Comparison of ENCODE assay signal across 8 mouse cellular contexts in the genomic region with DNA sequence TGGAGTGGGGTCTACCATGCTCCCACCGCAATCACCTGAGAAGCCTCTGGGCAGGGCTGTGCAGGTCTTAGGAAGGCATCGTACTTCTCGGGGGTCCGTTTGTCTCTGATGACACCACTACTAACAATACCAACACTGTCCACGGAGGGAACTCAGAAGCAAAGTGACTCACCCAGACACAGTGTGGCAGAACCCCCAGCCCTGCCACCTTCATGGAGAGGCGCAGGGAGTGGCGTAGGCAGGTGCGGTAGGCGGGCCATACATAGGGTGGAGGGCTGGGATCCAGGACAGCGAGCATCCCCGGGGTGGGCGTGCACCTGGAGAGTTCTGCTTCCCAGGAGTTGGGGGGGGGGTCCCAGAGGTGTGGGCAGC. TPM values are rescaled to one million over a fixed set of nuclear protein-coding genes. Genes with fewer than 3 reads are reported as not detected.
DNase-seq lines count a peak whose midpoint lies in the region; ATAC-seq and TF ChIP-seq lines count a peak whose summit lies in the region.

No protein-coding gene starts in this region.

- H3K36me3 ChIP-seq in kidney, postnatal 0 days (ENCODE audit: insufficient read depth, low read length), result no peaks in the 10 kb centered on the region
- H3K36me3 ChIP-seq in embryonic facial prominence, embryonic 15.5 days, result no peaks in the 10 kb centered on the region
- H3K36me3 ChIP-seq in liver, embryonic 11.5 days (ENCODE audit: control insufficient read depth, insufficient read depth, low read length), result no peaks in the 10 kb centered on the region

- H3K9ac ChIP-seq in kidney, postnatal 0 days (ENCODE audit: low read depth, low read length), result peak overlapping the region; percentile 86
- peak overlapping the region; percentile 69; the same call in 1 of the 2 replicates for H3K9ac ChIP-seq in embryonic facial prominence, embryonic 15.5 days
- peak overlapping the region; percentile 77; the same call in 1 of the 2 replicates for H3K9ac ChIP-seq in liver, embryonic 11.5 days (ENCODE audit: low read depth, low read length)

- peak overlapping the region; percentile 88 for H3K4me2 ChIP-seq in kidney, postnatal 0 days (ENCODE audit: low read length)
- H3K4me2 ChIP-seq in embryonic facial prominence, embryonic 15.5 days (replicated peaks), result peak overlapping the region; percentile 96
- H3K4me2 ChIP-seq in liver, embryonic 11.5 days, result peak overlapping the region; percentile 96

- 0 out of 2 replicates have a peak, but pooled peaks cover 3% of the 10 kb centered on the region for H3K4me1 ChIP-seq in kidney, postnatal 0 days (replicated peaks; ENCODE audit: insufficient read depth, low read length)
- peaks cover 49% of the 10 kb centered on the region for H3K4me1 ChIP-seq in embryonic facial prominence, embryonic 15.5 days
- peaks cover 35% of the 10 kb centered on the region for H3K4me1 ChIP-seq in liver, embryonic 11.5 days (replicated peaks; ENCODE audit: control insufficient read depth, insufficient read depth, low read length)

- no peaks in the 10 kb centered on the region for H3K27me3 ChIP-seq in kidney, postnatal 0 days (ENCODE audit: insufficient read depth, low read length)
- H3K27me3 ChIP-seq in embryonic facial prominence, embryonic 15.5 days, result peaks cover 8% of the 10 kb centered on the region; the same call in 1 of the 2 replicates
- peaks cover 6% of the 10 kb centered on the region for H3K27me3 ChIP-seq in liver, embryonic 11.5 days (replicated peaks; ENCODE audit: control insufficient read depth, insufficient read depth, low read length)

- 28% methylated on average over 12 of the region's 12 CpGs for WGBS in kidney, postnatal 0 days
- 21% methylated on average over 12 of the region's 12 CpGs for WGBS in embryonic facial prominence, embryonic 15.5 days
- 22% methylated on average over 12 of the region's 12 CpGs for WGBS in liver, embryonic 11.5 days

- H3K27ac ChIP-seq in kidney, postnatal 0 days, result no peak overlapping the region
- peak overlapping the region; percentile 84; the same call in 1 of the 2 replicates for H3K27ac ChIP-seq in embryonic facial prominence, embryonic 15.5 days (replicated peaks)
- peak overlapping the region; percentile 65 for H3K27ac ChIP-seq in liver, embryonic 11.5 days (ENCODE audit: low read depth, low read length)

- H3K9me3 ChIP-seq in kidney, postnatal 0 days (replicated peaks; ENCODE audit: low read length), result no peaks in the 10 kb centered on the region
- no peaks in the 10 kb centered on the region for H3K9me3 ChIP-seq in embryonic facial prominence, embryonic 15.5 days (replicated peaks)
- no peaks in the 10 kb centered on the region for H3K9me3 ChIP-seq in liver, embryonic 11.5 days (ENCODE audit: control insufficient read depth, low read length)

- TF ChIP-seq CTCF in kidney, postnatal 0 days (IDR thresholded peaks at IDR 0.05; ENCODE audit: low read depth), result no peak

- DNase-seq in kidney, postnatal 0 days (ENCODE audit: low spot score), result no peak
- no peak for DNase-seq in kidney, postnatal 10 days
- DNase-seq in NIH3T3 (ENCODE audit: low read depth), result peak; percentile 25
- DNase-seq in liver, embryonic 11.5 days (ENCODE audit: low spot score), result no peak
- DNase-seq in retina, embryonic 14.5 days (ENCODE audit: low spot score), result peak; percentile 27
- DNase-seq in spleen, postnatal 36 days (ENCODE audit: low spot score in 2 of 2), result no peak

- peak; percentile 17; the same call in 1 of the 2 replicates for ATAC-seq in kidney, postnatal 0 days (replicated peaks; ENCODE audit: low FRiP score, low read depth)
- no peak for ATAC-seq in embryonic facial prominence, embryonic 15.5 days (ENCODE audit: insufficient number of reproducible peaks, low FRiP score, low TSS enrichment, low read depth)
- ATAC-seq in liver, embryonic 11.5 days (replicated peaks; ENCODE audit: low FRiP score), result peak; percentile 21
- ATAC-seq in frontal cortex, adult (ENCODE audit: low TSS enrichment), result no peak

- H3K4me3 ChIP-seq in kidney, postnatal 0 days (replicated peaks; ENCODE audit: low read depth, low read length), result peak overlapping the region; percentile 74
- peak overlapping the region; percentile 78 for H3K4me3 ChIP-seq in embryonic facial prominence, embryonic 15.5 days (replicated peaks)
- H3K4me3 ChIP-seq in liver, embryonic 11.5 days (ENCODE audit: low read depth, low read length), result peak overlapping the region; percentile 82

RNA-seq across cellular contexts. Expression of a gene that starts 0.6 kb away (rescaled TPM):
- polyA plus RNA-seq in kidney, postnatal 0 days (2015; fragmentation: Nextera tagmentation; extraction: Ambion mirVana), result 13.0 and 22.2 TPM in 2 replicates
- polyA plus RNA-seq in embryonic facial prominence, embryonic 15.5 days (2015; fragmentation: Nextera tagmentation; extraction: Ambion mirVana), result 41.9 and 42.0 TPM in 2 replicates
- polyA plus RNA-seq in liver, embryonic 11.5 days (2014; fragmentation: Nextera tagmentation; extraction: Ambion mirVana), result 13.9 and 14.4 TPM in 2 replicates

RNA-seq across cellular contexts. Expression of a gene that starts 1.5 kb away (rescaled TPM):
- 64.6 and 65.2 TPM in 2 replicates for polyA plus RNA-seq in kidney, postnatal 0 days (2015; fragmentation: Nextera tagmentation; extraction: Ambion mirVana)
- polyA plus RNA-seq in embryonic facial prominence, embryonic 15.5 days (2015; fragmentation: Nextera tagmentation; extraction: Ambion mirVana), result 43.7 and 44.3 TPM in 2 replicates
- 30.5 and 32.6 TPM in 2 replicates for polyA plus RNA-seq in liver, embryonic 11.5 days (2014; fragmentation: Nextera tagmentation; extraction: Ambion mirVana)

RNA-seq across cellular contexts. Expression of a gene that starts 26.8 kb away (rescaled TPM):
- 11.2 and 12.6 TPM in 2 replicates for polyA plus RNA-seq in kidney, postnatal 0 days (2015; fragmentation: Nextera tagmentation; extraction: Ambion mirVana)
- polyA plus RNA-seq in embryonic facial prominence, embryonic 15.5 days (2015; fragmentation: Nextera tagmentation; extraction: Ambion mirVana), result 6.1 and 10.0 TPM in 2 replicates
- polyA plus RNA-seq in liver, embryonic 11.5 days (2014; fragmentation: Nextera tagmentation; extraction: Ambion mirVana), result 3.8 and 4.9 TPM in 2 replicates

RNA-seq across cellular contexts. Expression of a gene that starts 56.2 kb away (rescaled TPM):
- polyA plus RNA-seq in kidney, postnatal 0 days (2015; fragmentation: Nextera tagmentation; extraction: Ambion mirVana), result 256 and 262 TPM in 2 replicates
- polyA plus RNA-seq in embryonic facial prominence, embryonic 15.5 days (2015; fragmentation: Nextera tagmentation; extraction: Ambion mirVana), result 292 and 294 TPM in 2 replicates
- 304 and 308 TPM in 2 replicates for polyA plus RNA-seq in liver, embryonic 11.5 days (2014; fragmentation: Nextera tagmentation; extraction: Ambion mirVana)

Comparison
In these comparisons a context has a peak if more than half of its experiments do, and no peak if none do; other contexts are left out.
1. ATAC-seq: peak in kidney, postnatal 0 days (single experiment) and liver, embryonic 11.5 days (single experiment); none in embryonic facial prominence, embryonic 15.5 days (single experiment) and frontal cortex, adult (single experiment).
2. DNase-seq: peak in NIH3T3 (single experiment) and retina, embryonic 14.5 days (single experiment); none in kidney, postnatal 0 days (single experiment), kidney, postnatal 10 days (single experiment), liver, embryonic 11.5 days (single experiment) and spleen, postnatal 36 days (0 of 2).
3. Peak in every context shown above with its lines, with median percentiles within 50 percentile points of each other: H3K4me2 ChIP-seq, H3K4me3 ChIP-seq and H3K9ac ChIP-seq.